In the genomic region with DNA sequence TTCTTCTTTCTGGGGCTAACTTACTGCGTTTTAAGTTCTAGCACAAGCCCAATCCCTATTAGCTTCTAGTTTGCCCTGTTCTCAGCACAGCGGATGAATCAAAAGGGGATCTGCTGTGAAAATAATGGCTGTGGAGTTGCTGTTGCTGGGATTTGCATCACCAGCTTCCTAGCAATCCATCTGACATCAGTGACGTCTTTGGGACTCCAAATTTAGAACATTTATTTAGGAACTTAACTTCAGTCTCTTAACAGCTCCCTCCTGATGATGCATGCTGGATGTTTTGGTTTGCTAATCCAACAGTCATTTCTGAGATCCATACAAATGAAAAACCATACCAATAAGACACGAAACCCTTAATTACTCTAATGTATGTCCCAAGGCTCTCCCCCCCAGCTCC, we compare ENCODE assay signal across 16 mouse cellular contexts. TPM values are rescaled to one million over a fixed set of nuclear protein-coding genes. Genes with fewer than 3 reads are reported as not detected.
DNase-seq lines count a peak whose midpoint lies in the region; ATAC-seq lines count a peak whose summit lies in the region.
"Had no signal": no experiment of that assay in that cellular context is flagged by ENCODE, and none has a peak within 500 bp of the region (broad histone marks: within the 10 kb centered on the region; RNA-seq: fewer than 3 reads in every experiment).

No protein-coding gene starts in this region.

- no peak overlapping the region for H3K9ac ChIP-seq in forebrain, embryonic 13.5 days
- H3K9ac ChIP-seq in limb, embryonic 13.5 days, result no peak overlapping the region
- H3K9ac ChIP-seq in neural tube, embryonic 14.5 days (replicated peaks; ENCODE audit: low read depth, low read length), result no peak overlapping the region
- H3K9ac ChIP-seq in kidney, embryonic 16.5 days (replicated peaks; ENCODE audit: low read length), result no peak overlapping the region
- H3K9ac ChIP-seq: embryonic facial prominence, embryonic 13.5 days had no signal

- H3K4me2 ChIP-seq in forebrain, embryonic 13.5 days, result peak overlapping the region; percentile 54
- 0 out of 2 replicates have a peak overlapping the region, but pooled peaks have one; percentile 23 for H3K4me2 ChIP-seq in limb, embryonic 13.5 days (replicated peaks)
- peak overlapping the region; percentile 42 for H3K4me2 ChIP-seq in neural tube, embryonic 14.5 days (ENCODE audit: low read depth, low read length)
- no peak overlapping the region for H3K4me2 ChIP-seq in kidney, embryonic 16.5 days (replicated peaks; ENCODE audit: low read depth, low read length)
- H3K4me2 ChIP-seq: embryonic facial prominence, embryonic 13.5 days had no signal

- H3K4me3 ChIP-seq in forebrain, embryonic 13.5 days, result no peak overlapping the region
- no peak overlapping the region for H3K4me3 ChIP-seq in limb, embryonic 13.5 days
- H3K4me3 ChIP-seq in neural tube, embryonic 14.5 days (ENCODE audit: low read depth, low read length), result no peak overlapping the region
- H3K4me3 ChIP-seq in kidney, embryonic 16.5 days (ENCODE audit: low read length), result no peak overlapping the region
- H3K4me3 ChIP-seq: embryonic facial prominence, embryonic 13.5 days had no signal

- ATAC-seq in forebrain, embryonic 13.5 days, result no peak
- no peak for ATAC-seq in limb, embryonic 13.5 days (ENCODE audit: low FRiP score, low read depth)
- ATAC-seq in neural tube, embryonic 14.5 days (ENCODE audit: low read depth), result no peak
- no peak for ATAC-seq in kidney, embryonic 16.5 days (ENCODE audit: low FRiP score, low TSS enrichment)

- H3K4me1 ChIP-seq in forebrain, embryonic 13.5 days, result peaks cover 51% of the 10 kb centered on the region
- peaks cover 42% of the 10 kb centered on the region for H3K4me1 ChIP-seq in limb, embryonic 13.5 days
- peaks cover 39% of the 10 kb centered on the region for H3K4me1 ChIP-seq in neural tube, embryonic 14.5 days (ENCODE audit: control insufficient read depth, insufficient read depth, low read length)
- H3K4me1 ChIP-seq in kidney, embryonic 16.5 days (ENCODE audit: insufficient read depth, low read length), result peaks cover 11% of the 10 kb centered on the region

- no peaks in the 10 kb centered on the region for H3K9me3 ChIP-seq in forebrain, embryonic 13.5 days (replicated peaks)
- H3K9me3 ChIP-seq in limb, embryonic 13.5 days, result no peaks in the 10 kb centered on the region
- H3K9me3 ChIP-seq in neural tube, embryonic 14.5 days (ENCODE audit: control insufficient read depth, low read length), result no peaks in the 10 kb centered on the region
- H3K9me3 ChIP-seq in kidney, embryonic 16.5 days (ENCODE audit: low read length), result no peaks in the 10 kb centered on the region
- H3K9me3 ChIP-seq: embryonic facial prominence, embryonic 13.5 days had no signal

- no peaks in the 10 kb centered on the region for H3K36me3 ChIP-seq in forebrain, embryonic 13.5 days (ENCODE audit: poor library complexity, severe bottlenecking)
- H3K36me3 ChIP-seq in limb, embryonic 13.5 days, result no peaks in the 10 kb centered on the region
- H3K36me3 ChIP-seq in neural tube, embryonic 14.5 days (ENCODE audit: control insufficient read depth, insufficient read depth, low read length), result no peaks in the 10 kb centered on the region
- no peaks in the 10 kb centered on the region for H3K36me3 ChIP-seq in kidney, embryonic 16.5 days (ENCODE audit: insufficient read depth, low read length)
- H3K36me3 ChIP-seq: embryonic facial prominence, embryonic 13.5 days had no signal

- H3K27me3 ChIP-seq in forebrain, embryonic 13.5 days, result peaks cover 21% of the 10 kb centered on the region
- peaks cover 31% of the 10 kb centered on the region for H3K27me3 ChIP-seq in limb, embryonic 13.5 days
- H3K27me3 ChIP-seq in neural tube, embryonic 14.5 days (ENCODE audit: control insufficient read depth, insufficient read depth, low read length), result no peaks in the 10 kb centered on the region; the same call in 1 of the 2 replicates
- H3K27me3 ChIP-seq in kidney, embryonic 16.5 days (ENCODE audit: insufficient read depth, low read length), result peaks cover 15% of the 10 kb centered on the region

- H3K27ac ChIP-seq in forebrain, embryonic 13.5 days, result no peak overlapping the region
- H3K27ac ChIP-seq in limb, embryonic 13.5 days, result no peak overlapping the region
- H3K27ac ChIP-seq in neural tube, embryonic 14.5 days (ENCODE audit: low read depth, low read length), result no peak overlapping the region
- H3K27ac ChIP-seq in kidney, embryonic 16.5 days (ENCODE audit: low read length), result no peak overlapping the region
- H3K27ac ChIP-seq: embryonic facial prominence, embryonic 13.5 days had no signal

- intact Hi-C loops in left cerebral cortex, postnatal 25 days (cut with DNase I), result loop anchor here (5.0 kb wide), 1 partner anchor 1047 kb away; no protein-coding TSS in a partner anchor
- intact Hi-C loops in left cerebral cortex, postnatal 10 days (cut with DNase I), result no loop called here

- DNase-seq in left cerebral cortex, postnatal 25 days (ENCODE audit: low spot score in 2 of 2), result peak; percentile 3 to 33
- no peak for DNase-seq in left cerebral cortex, postnatal 10 days (ENCODE audit: extremely low spot score in 1 of 2, low spot score in 2 of 2)
- DNase-seq in kidney, postnatal 36 days, result no peak
- DNase-seq in thymus, postnatal 14 days, result no peak
- DNase-seq: cerebellum, adult 11-12 months; gastrocnemius, postnatal 10 days; heart, postnatal 36 days; kidney, adult 18-20 months; lung, adult 2 months; lung, postnatal 4 days; right cerebral cortex, postnatal 25 days had no signal

- 40% methylated on average over 4 of the region's 4 CpGs for WGBS in forebrain, embryonic 13.5 days
- 71% methylated on average over 4 of the region's 4 CpGs for WGBS in limb, embryonic 13.5 days
- 56% methylated on average over 4 of the region's 4 CpGs for WGBS in neural tube, embryonic 14.5 days
- 79% methylated on average over 4 of the region's 4 CpGs for WGBS in kidney, embryonic 16.5 days

RNA-seq across cellular contexts. Expression of gene Cdca7l, which starts 1.5 kb away (rescaled TPM):
- total RNA-seq in left cerebral cortex, postnatal 25 days (2021), result under 1 TPM; 0.53 to 0.94 TPM
- total RNA-seq in left cerebral cortex, postnatal 10 days (2021), result 1 to 10 TPM; 1.0 to 1.9 TPM
- 20.4 and 27.0 TPM in 2 replicates for polyA plus RNA-seq in forebrain, embryonic 13.5 days (2015; fragmentation: Nextera tagmentation; extraction: Ambion mirVana)
- polyA plus RNA-seq in limb, embryonic 13.5 days (2015; fragmentation: Nextera tagmentation; extraction: Ambion mirVana), result 32.4 and 32.7 TPM in 2 replicates
- polyA plus RNA-seq in neural tube, embryonic 14.5 days (2014; fragmentation: Nextera tagmentation; extraction: Ambion mirVana), result 2.4 and 3.9 TPM in 2 replicates
- polyA plus RNA-seq in kidney, embryonic 16.5 days (2015; fragmentation: Nextera tagmentation; extraction: Ambion mirVana), result 53.2 and 58.0 TPM in 2 replicates

Comparison
In these comparisons a context has a peak if more than half of its experiments do, and no peak if none do; other contexts are left out.
1. DNase-seq: peak in left cerebral cortex, postnatal 25 days (2 of 2); none in left cerebral cortex, postnatal 10 days (0 of 2), kidney, postnatal 36 days (0 of 2) and thymus, postnatal 14 days (single experiment).